Mouse (Mus musculus): Measurements from ENCODE around the gene Vmn1r135. TPM values are rescaled to one million over a fixed set of nuclear protein-coding genes. Genes with fewer than 3 reads are reported as not detected.
"Not testable (repeated sequence)": the region's sequence is repeated elsewhere in the genome, so short reads cannot be mapped to it uniquely, and the experiment has no call there.

The Vmn1r135 gene
- total RNA-seq (2021): not detected
- long read RNA-seq, experiment 1: 0 reads
- long read RNA-seq, experiment 2: 0 reads

GRCm38 (mm10) chr7:21832051-21832450 is at the start of gene Vmn1r135:
TSS of gene Vmn1r135 (plus strand) at chr7:21832351.
- not testable (repeated sequence) for DNase-seq (ENCODE audit: low spot score in 2 of 2)

DNA sequence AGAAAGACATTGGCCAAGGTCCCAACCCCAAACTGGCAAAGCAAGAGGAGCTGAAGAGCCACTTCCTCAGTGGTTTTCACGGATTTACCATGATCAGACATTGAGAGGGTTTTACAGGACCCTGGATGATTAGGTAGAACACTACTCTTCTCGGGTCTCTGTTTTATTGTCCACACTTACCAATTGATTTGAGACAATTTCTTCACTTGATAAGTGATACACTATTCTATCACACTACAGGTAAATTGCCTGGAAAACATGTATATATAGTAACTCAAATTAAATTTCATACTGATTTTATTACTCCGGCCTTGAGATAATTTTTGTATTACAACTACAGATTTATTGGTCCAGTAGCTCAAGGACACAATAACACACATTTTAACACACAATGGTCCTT is 35.5 kb upstream of the Vmn1r135 start, which contains the start of gene Gm4177:
Gm4177 (minus strand) TSS at position 101 of the 400 bp plus-strand sequence.
- not testable (repeated sequence) for DNase-seq (ENCODE audit: low spot score in 2 of 2)

DNA sequence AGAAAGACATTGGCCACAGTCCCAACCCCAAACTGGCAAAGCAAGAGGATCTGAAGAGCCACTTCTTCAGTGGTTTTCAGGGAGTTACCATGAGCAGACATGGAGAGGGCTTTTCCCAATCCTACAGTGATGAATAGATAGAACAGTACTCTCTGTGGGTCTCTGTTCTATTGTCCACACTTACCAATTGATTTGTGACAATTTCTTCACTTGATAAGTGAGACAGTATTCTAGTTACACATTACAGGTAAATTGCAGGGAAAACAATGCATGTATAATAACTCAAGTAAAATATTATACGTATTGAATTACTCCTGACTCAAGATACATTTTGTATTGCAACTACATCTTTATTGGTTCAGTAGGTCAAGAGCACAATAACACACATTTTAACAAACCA is 12.0 kb downstream of the Vmn1r135 start, which contains the start of gene Gm5725:
Gm5725 (minus strand) TSS at position 101 of the 400 bp plus-strand sequence.
- not testable (repeated sequence) for DNase-seq (ENCODE audit: low spot score in 2 of 2)

Other genes with a start within 250 kb of the Vmn1r135 start
- not detected for gene Vmn1r132, start 218.3 kb upstream of the Vmn1r135 start, total RNA-seq (2021)
- gene Gm4175, start 70.9 kb upstream of the Vmn1r135 start, total RNA-seq (2021): not detected
- not detected for gene Gm4177, start 35.6 kb upstream of the Vmn1r135 start, total RNA-seq (2021)
- not detected for gene Gm5725, start 11.9 kb downstream of the Vmn1r135 start, total RNA-seq (2021)
- not detected for gene Gm5891, start 88.9 kb downstream of the Vmn1r135 start, total RNA-seq (2021)
- not detected for gene Vmn1r137, start 162.2 kb downstream of the Vmn1r135 start, total RNA-seq (2021)
- gene Vmn1r138, start 196.5 kb downstream of the Vmn1r135 start, total RNA-seq (2021): not detected
- not detected for gene Gm6176, start 224.0 kb downstream of the Vmn1r135 start, total RNA-seq (2021)
- not detected for gene Vmn1r139, start 236.7 kb downstream of the Vmn1r135 start, total RNA-seq (2021)

Data from gastrocnemius, postnatal 4 days (tissue).